Mouse (Mus musculus): ENCODE results near the gene Zfp940.

The Zfp940 gene

DNA sequence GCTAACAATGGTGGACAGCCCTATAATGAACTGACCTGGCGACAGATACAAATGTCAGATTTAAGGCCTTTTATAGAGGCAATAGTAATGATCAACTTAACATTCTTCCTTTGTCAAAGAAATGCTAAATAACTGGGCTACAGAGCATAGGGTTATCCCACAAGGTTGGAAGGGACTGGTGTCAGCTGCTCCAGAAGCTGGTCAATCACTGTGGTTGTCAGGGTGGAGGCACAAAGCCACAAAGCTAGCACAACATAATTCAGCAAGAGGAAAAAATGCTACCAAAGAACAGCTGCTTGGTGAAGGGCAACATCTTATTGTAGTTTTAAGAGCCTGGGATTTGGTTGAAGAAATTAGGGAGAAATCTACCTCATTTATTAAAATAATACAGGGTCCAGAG is 41.2 kb downstream of the Zfp940 start:
- no peak for DNase-seq (ENCODE audit: low read depth, low spot score)

DNA sequence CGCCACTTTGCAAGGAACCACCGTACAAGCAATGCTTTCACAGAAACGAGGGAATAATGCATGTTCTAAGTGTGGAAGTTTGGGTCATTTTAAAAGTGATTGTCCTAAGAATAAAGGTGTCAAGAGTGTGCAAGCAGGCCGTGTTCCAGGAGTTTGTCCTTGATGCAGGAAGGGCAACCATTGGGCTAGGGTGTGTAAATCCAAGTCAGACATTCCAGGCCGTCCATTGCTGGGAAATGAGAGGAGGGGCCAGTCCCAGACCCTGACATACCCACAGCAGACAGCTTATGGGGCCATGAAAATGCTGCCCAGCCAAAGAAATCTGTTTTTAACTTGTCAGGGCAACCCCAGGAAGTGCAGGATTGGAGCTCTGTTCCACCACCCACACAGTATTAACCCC is 46.4 kb downstream of the Zfp940 start:
- no peak for DNase-seq (ENCODE audit: low read depth, low spot score)

DNA sequence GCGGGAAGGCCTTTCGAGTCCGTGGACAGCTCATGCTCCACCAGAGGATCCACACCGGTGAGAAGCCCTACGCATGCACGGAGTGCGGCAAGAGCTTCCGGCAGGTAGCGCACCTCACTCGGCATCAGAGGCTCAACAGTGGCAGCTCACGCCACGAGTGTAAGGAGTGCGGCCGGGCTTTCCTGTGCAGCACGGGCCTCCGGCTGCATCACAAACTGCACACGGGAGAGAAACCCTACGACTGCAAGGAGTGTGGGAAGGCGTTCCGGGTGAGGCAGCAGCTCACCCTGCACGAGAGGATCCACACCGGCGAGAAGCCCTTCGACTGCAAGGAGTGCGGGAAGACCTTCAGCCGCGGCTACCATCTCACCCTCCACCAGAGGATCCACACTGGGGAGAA is 60.6 kb downstream of the Zfp940 start:
- DNase-seq (ENCODE audit: low read depth, low spot score), result peak; percentile 10

DNA sequence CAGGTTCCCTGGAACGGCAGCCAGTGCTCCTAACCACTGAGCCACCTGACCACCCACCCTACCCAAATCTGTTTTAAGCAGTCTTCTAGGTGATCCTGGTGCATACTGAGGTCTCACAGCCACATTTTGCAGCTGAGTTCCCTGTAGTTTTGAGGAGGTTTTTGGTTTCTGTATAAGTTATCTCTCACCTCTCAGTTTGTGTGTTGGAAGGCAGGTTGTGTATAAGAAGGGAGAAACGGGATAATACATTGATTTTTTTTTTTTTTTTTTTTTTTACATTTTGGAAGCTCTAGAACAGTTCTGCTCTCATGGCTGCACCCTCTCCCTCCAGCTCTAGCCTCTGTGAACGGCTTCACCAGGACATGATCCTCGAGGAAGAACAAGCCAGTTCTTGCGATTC is 67.6 kb downstream of the Zfp940 start:
- DNase-seq (ENCODE audit: low read depth, low spot score), result no peak

DNA sequence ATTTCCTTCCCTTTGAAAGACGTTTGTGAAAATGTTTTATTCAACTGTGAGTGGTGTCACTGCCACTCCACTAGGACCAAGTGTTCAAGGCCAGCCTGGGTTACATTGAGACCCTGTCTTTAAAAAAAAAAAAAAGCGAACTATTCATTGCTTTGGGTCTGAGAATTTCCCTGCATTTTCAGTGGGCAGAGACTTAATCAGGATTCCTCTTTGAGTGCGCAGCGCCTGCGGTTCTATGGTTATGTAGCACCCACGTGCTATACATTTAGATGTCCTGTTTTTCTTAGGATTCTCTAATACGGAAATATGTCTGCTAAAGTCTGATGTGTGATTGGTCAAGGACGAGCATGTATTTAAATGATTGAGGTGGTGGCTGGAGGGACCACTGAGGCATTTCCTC is 68.4 kb downstream of the Zfp940 start:
- DNase-seq (ENCODE audit: low read depth, low spot score), result no peak

DNA sequence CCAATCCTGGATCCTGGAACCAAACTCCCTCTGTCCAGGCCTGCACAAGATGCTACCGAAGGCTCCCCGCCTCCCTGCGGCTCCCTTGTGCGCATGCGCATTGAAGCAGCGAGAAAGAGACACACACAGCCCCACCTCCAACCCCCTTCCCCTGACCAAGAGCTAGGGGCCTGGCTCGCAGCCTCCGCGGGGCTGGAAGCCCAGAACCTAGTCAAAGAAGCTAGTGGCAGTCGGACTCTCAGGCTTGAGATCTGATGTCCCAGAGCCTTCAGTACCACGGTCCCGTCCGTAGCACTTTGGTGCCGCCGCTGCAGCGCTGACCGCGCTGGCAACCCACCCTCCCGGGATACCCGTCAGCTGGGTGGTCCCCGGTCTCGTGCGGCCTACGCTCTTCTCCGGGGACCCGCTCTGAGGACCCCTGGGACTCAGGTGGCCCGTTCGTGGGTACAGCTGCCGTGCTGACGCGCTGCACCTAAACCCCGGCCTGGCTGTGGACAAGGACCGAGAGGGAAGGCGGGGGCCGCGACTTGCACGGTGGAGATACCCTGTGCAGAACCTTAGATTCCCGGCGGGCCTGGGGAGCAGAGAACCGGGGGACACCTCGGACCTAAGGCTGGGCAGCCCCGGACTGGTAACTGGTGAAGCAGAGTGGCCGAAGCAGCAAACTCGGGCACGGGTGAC is 69.5 kb downstream of the Zfp940 start, which contains the start of gene Zfp30:
Zfp30 (plus strand) TSS at position 128 of the 681 bp plus-strand sequence.
- DNase-seq (ENCODE audit: low read depth, low spot score), result peak; percentile 82

All from CD4-positive, CD25-positive, alpha-beta regulatory T cell, adult 2 months (primary cell).